Mouse (Mus musculus) spleen, postnatal 36 days (tissue): ENCODE data around the gene D630023F18Rik.
A peak's percentile ranks its signal among the peaks of the same experiment; 100 is the strongest.

Experiments
- DNase-seq, 2 experiments: peaks; one replicate each; pipeline ENCODE4 v3.0.0; 2022; ENCODE audit warnings: low spot score in 2 of 2, mixed read lengths in 1 of 2

The D630023F18Rik gene

DNA sequence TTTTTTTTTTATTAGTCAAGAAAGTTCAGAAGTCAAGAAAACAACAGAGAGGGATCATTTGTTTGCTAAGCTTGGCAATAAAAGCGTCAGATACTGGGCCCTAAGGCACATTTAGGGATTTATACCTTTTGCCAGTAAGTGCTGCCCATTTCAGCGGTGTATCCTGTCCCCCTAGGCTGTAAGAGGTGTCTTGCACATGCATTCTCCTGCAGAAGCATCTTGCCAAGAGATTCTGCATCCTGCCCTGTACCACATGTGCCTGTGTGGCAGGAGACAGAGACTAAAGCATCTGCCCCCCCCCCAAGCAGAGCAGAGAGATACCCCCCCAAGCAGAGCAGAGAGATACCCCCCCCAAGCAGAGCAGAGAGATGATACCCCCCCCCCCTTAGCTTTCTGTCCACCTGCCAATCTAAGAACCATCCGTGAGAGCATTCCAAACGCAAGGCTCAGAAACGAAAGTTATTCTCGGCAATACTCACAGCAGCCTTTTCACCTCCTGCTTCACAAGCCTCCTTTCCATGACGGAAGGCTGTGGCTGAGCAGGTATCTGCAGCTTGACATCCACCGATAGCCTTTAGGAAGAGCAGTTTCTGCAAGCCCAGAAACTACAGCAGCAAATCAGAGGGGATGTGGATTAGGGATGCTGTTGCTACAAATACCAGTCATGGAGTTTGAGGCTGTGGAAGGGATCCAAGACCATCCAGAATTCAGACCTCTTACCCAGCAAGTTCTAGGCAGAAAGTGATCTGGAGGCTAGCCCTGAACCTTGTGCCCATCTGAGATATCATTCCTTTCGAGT is at the start of gene D630023F18Rik:
D630023F18Rik (minus strand) TSS at position 641 of the 799 bp plus-strand sequence.
- DNase-seq: no peak

GRCm38 (mm10) chr1:65171579-65171978 is 48.6 kb upstream of the D630023F18Rik start:
- no peak for DNase-seq

- no peak for DNase-seq
Measured at GRCm38 (mm10) chr1:65169947-65170346, 46.9 kb upstream of the D630023F18Rik start.

GRCm38 (mm10) chr1:65169536-65169935 is 46.5 kb upstream of the D630023F18Rik start:
- DNase-seq: no peak

- DNase-seq: no peak
Measured at GRCm38 (mm10) chr1:65167496-65167895, 44.5 kb upstream of the D630023F18Rik start.

- DNase-seq: no peak
Measured at GRCm38 (mm10) chr1:65162210-65162609, 39.2 kb upstream of the D630023F18Rik start.

GRCm38 (mm10) chr1:65156111-65156510 is 33.1 kb upstream of the D630023F18Rik start:
- DNase-seq: no peak

- DNase-seq: no peak
Measured at GRCm38 (mm10) chr1:65154814-65155213, 31.8 kb upstream of the D630023F18Rik start.

- DNase-seq: no peak
Measured at GRCm38 (mm10) chr1:65147971-65148370, 25.0 kb upstream of the D630023F18Rik start.

DNA sequence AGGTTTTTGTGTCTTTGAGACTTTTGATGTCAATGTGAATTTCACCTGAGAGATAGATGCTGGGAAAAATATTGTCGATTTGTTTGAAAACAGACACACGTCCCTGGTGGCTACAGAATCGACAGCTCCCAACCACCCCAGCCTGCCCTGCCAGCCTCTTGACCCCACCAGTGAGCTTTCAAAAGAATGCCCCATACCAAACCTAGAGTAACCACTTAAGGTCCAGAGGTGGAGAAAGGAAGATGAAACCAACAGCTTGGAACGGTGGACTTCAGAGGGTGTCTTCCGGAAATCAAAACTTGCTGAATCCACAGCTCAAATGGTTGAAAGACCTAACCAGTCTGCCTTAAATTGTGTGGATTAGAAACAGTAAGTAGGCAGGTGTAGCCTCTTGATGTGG is 24.3 kb upstream of the D630023F18Rik start:
- no peak for DNase-seq

DNA sequence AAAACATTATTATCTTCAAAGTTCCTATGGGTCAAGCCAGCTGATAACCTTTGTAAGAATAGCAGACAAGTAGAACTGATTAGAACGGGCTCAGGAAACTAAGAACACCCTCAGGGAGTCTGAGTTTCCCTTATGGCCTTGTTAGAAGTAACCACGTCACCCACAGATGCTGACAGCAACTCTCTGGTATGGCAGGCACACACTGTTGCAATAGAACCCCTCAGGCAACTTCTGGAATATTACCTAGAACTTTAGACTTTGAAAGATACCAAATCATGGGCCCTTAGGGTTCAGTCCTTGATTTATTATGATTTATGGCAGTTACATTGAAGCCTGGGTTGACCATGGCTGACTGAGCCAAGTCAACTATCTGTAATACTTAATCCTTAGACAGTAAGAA is 23.6 kb upstream of the D630023F18Rik start:
- no peak for DNase-seq

GRCm38 (mm10) chr1:65144783-65145182 is 21.8 kb upstream of the D630023F18Rik start:
- no peak for DNase-seq

- DNase-seq: no peak
Measured at GRCm38 (mm10) chr1:65137560-65137959, 14.5 kb upstream of the D630023F18Rik start.

DNA sequence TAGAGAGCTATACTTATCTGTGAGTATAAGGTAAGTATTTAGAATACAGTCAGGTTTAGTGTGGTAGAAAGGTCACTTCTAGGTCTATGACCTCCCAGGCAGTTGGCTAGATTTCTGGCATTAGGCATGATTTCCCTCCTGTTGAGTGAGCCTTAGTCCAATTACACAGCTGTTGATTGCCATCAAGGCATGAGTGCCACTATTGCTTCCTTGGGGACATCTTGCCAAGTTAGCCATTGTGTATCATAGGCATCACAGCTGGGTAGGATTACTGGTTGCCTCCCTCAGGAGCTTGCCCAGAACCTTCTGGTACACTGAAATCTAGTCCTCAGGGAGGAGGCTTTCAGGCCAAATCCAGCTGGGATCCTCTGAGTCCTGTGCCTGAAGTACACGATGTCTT is 9.8 kb upstream of the D630023F18Rik start:
- no peak for DNase-seq

- DNase-seq: no peak
Measured at GRCm38 (mm10) chr1:65131671-65132070, 8.7 kb upstream of the D630023F18Rik start.

GRCm38 (mm10) chr1:65130226-65130625 is 7.2 kb upstream of the D630023F18Rik start:
- DNase-seq: no peak

GRCm38 (mm10) chr1:65129634-65130180 is 6.7 kb upstream of the D630023F18Rik start:
- no peak for DNase-seq

- no peak for DNase-seq
Measured at GRCm38 (mm10) chr1:65119438-65119837, 3.6 kb downstream of the D630023F18Rik start, which contains the start of gene Gm28845. Gm28845 (minus strand) TSS chr1:65119558.

- DNase-seq: no peak
Measured at GRCm38 (mm10) chr1:65118150-65118913, 4.7 kb downstream of the D630023F18Rik start.

DNA sequence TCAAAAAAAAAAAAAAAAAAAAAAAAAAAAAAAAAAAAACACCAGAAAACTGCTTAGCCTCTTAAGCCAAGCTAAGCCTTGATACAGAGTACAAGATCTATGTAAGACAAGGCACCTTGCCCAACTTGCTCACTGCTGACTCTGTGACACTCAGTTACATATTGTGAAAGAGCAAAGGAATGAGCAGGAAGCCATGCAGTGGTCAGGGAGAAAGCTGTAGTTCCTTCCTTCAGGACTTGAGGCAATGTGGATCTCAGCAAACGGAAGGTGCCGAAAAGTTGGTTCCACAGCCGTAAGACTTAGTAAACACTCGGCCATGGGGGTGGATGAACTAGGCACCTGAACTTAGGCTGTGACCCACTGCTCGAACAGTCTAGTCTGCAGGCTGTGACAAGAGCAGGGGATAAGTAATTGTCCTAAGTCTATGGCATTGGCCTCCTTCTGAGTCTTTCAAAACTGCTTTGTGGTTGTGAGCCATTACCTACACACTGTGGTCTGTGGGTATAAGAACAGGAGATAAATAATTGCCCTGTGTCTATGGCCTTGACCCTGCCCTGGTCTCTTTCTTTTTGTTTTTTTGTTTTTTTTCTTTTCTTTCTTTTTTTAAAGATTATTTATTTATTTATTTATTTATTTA is 9.4 kb downstream of the D630023F18Rik start:
- DNase-seq: peak in 1 of 2 experiments; percentile 7

- peak in 1 of 2 experiments; percentile 17 for DNase-seq
Measured at GRCm38 (mm10) chr1:65112807-65113196, 10.2 kb downstream of the D630023F18Rik start.
